Mouse (Mus musculus) heart, embryonic 14.5 days (tissue): Measurements from ENCODE around the gene Hist1h2ap. TPM values are rescaled to one million over a fixed set of nuclear protein-coding genes. Genes with fewer than 3 reads are reported as not detected.
"Not testable (repeated sequence)": the region's sequence is repeated elsewhere in the genome, so short reads cannot be mapped to it uniquely, and the experiment has no call there.

Experiments used
- ATAC-seq: fragments of 200-750 bp; cut with Nextera tagmentation; 2 replicates; pipeline ENCODE4 v1.8.0; 2017; ENCODE audit warnings: low read depth, moderate TSS enrichment; ENCODE audit not compliant: insufficient number of reproducible peaks, insufficient read depth, low FRiP score
- H3K27ac ChIP-seq, 2 experiments: fragments of 200-500 bp in 1 of 2; fragments of 300-500 bp in 1 of 2; sonication (generic) in 1 of 2; replicated peaks in 1 of 2; 2 replicates each; pipeline ENCODE4 v1.5.1; 2012 to 2014; ENCODE audit warnings: low read depth in 2 of 2, low read length in 2 of 2, control low read depth in 1 of 2, mild to moderate bottlenecking in 1 of 2, mixed read lengths in 1 of 2; ENCODE audit not compliant: control insufficient read depth in 1 of 2, insufficient read depth in 1 of 2
- H3K27me3 ChIP-seq: fragments of 300-500 bp; sonication (generic); 2 replicates; pipeline ENCODE4 v1.6.1; 2014; ENCODE audit warnings: mild to moderate bottlenecking, low read length, control low read depth; ENCODE audit not compliant: control insufficient read depth, insufficient read depth
- H3K36me3 ChIP-seq: fragments of 300-500 bp; sonication (generic); 2 replicates; pipeline ENCODE4 v1.6.1; 2014; ENCODE audit warnings: mild to moderate bottlenecking, control low read depth, low read length, mixed read lengths; ENCODE audit not compliant: control insufficient read depth, insufficient read depth
- H3K4me1 ChIP-seq, 2 experiments: fragments of 200-500 bp in 1 of 2; fragments of 300-500 bp in 1 of 2; sonication (generic) in 1 of 2; 2 replicates each; pipeline ENCODE4 v1.6.1; 2012 to 2014; ENCODE audit warnings: low read length in 2 of 2, control low read depth in 1 of 2, mixed read lengths in 1 of 2; ENCODE audit not compliant: control insufficient read depth in 2 of 2, insufficient read depth in 2 of 2
- H3K4me2 ChIP-seq: fragments of 300-500 bp; sonication (generic); 2 replicates; pipeline ENCODE4 v1.6.1; 2014; ENCODE audit warnings: mild to moderate bottlenecking, low read length
- H3K4me3 ChIP-seq, 2 experiments: fragments of 200-500 bp in 1 of 2; fragments of 300-500 bp in 1 of 2; sonication (generic) in 1 of 2; 2 replicates each; pipeline ENCODE4 v1.5.1; 2012 to 2014; ENCODE audit warnings: low read length in 2 of 2, mild to moderate bottlenecking in 2 of 2, control low read depth in 1 of 2, low read depth in 1 of 2, moderate library complexity in 1 of 2; ENCODE audit not compliant: control insufficient read depth in 1 of 2, insufficient read depth in 1 of 2
- H3K9ac ChIP-seq: fragments of 300-500 bp; sonication (generic); 2 replicates; pipeline ENCODE4 v1.6.1; 2014; ENCODE audit warnings: mild to moderate bottlenecking, low read length
- H3K9me3 ChIP-seq: fragments of 300-500 bp; sonication (generic); 2 replicates; pipeline ENCODE4 v1.6.1; 2016; ENCODE audit warnings: low read length, control low read depth; ENCODE audit not compliant: control insufficient read depth
- WGBS: fragments of 180-500 bp; shearing (Covaris S2); extraction: QIAGEN DNeasy Blood & Tissue Kit; methylation state at CpG from one replicate; pipeline ENCODE4 v1.1.7; 2014; 5-methylcytosine and 5-hydroxymethylcytosine counted together
- polyA plus RNA-seq: library from polyadenylated mRNA; unstranded; fragments of >200 nt; fragmentation: Nextera tagmentation; extraction: Ambion mirVana; gene quantifications from 2 replicates; pipeline ENCODE4 v1.2.1, GENCODE M21; 2014

The Hist1h2ap gene
- polyA plus RNA-seq, 1 experiment from 2014 or later: 1,577 TPM

DNA sequence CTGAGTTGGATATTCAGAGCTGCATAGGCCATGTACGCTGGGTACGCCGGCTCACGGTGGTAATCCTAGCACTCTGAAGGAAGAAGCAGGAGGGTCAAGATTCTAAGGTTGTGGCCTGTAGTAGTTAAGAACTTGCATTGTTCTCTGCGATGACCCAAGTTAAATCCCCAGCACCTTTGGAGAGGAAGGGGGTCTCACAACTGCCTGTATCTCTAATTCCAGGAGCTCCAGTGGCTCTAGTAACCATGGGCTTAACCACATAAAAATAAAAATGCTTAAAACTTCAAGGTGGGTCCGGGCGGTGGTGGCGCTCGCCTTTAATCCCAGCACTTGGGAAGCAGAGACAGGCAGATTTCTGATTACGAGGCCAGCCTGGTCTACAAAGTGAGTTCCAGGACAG, 3.0 kb downstream of the Hist1h2ap start:
- WGBS: 88% methylated on average over 10 of the region's 10 CpGs
- Histone ChIP-seq H3K4me2 (no peak overlapping the region), H3K27ac (no peak overlapping the region), H3K9me3 (no peaks in the 10 kb centered on the region), H3K27me3 (no peaks in the 10 kb centered on the region), H3K4me3 (no peak overlapping the region), H3K4me1 (no peaks in the 10 kb centered on the region), H3K9ac (no peak overlapping the region), H3K36me3 (no peaks in the 10 kb centered on the region)
- no peak for ATAC-seq

DNA sequence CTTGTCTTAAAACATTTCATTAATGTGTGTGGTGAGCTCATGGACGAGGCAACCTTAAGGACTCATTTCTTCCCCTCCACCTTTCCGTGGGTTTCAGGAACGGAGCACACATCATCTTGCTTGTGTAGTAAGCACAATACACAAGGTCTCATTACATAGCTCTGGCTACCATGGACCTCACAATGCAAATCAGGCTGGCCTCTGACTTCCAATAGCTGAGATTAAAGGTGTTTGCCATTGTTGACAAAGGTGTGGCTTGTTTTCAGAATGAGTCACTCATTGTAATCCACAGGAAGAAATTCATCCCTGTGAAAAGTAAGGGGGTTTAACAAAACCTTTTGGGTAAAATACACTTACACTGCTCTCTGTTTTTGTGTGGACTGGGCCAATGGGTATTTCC, 4.8 kb downstream of the Hist1h2ap start:
- H3K4me3 ChIP-seq: no peak overlapping the region
- no peak overlapping the region for H3K9ac ChIP-seq
- no peaks in the 10 kb centered on the region for H3K27me3 ChIP-seq
- H3K9me3 ChIP-seq: no peaks in the 10 kb centered on the region
- no peaks in the 10 kb centered on the region for H3K4me1 ChIP-seq
- no peak overlapping the region for H3K4me2 ChIP-seq
- no peak for ATAC-seq
- WGBS: 87% methylated on average over 3 of the region's 3 CpGs
- H3K27ac ChIP-seq: no peak overlapping the region
- no peaks in the 10 kb centered on the region for H3K36me3 ChIP-seq

DNA sequence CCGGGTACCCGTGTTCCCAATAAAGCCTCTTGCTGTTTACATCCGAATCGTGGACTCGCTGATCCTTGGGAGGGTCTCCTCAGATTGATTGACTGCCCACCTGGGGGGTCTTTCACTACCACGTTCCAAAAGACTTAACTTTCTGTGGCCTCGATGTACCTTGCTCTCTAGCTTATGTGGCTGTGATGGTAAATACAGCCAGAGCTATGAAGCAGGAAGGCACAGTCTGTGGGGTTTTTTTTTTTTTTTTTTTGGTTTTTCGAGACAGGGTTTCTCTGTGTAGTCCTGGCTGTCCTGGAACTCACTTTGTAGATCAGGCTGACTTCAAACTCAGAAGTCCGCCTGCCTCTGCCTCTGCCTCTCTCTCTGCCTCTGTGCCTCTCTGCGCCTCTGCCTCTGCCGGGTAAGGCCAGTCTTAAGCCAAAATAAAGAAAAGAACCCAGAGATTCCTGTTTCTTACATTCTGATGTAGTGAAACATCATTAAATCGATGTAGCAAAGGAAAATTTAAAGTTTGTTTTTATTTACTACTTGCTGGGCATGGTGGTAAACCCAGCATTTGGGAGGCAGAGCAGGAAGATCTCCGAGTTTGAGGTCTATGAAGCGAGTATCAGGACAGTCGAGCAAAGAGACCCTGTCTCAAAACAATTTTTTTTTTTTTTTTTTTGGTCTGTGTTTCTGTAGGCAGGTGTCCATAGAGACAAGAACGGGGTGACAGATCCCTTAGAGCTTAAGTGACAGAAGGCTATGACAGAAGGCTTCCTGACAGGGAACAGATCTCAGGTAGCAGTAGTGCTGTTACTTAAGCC, 13.0 kb downstream of the Hist1h2ap start:
- H3K9me3 ChIP-seq, H3K27me3 ChIP-seq, H3K4me3 ChIP-seq, ATAC-seq, H3K9ac ChIP-seq, H3K36me3 ChIP-seq, H3K4me1 ChIP-seq, H3K4me2 ChIP-seq, H3K27ac ChIP-seq: not testable (repeated sequence)
- WGBS: 68% methylated on average over 4 of the region's 16 CpGs

DNA sequence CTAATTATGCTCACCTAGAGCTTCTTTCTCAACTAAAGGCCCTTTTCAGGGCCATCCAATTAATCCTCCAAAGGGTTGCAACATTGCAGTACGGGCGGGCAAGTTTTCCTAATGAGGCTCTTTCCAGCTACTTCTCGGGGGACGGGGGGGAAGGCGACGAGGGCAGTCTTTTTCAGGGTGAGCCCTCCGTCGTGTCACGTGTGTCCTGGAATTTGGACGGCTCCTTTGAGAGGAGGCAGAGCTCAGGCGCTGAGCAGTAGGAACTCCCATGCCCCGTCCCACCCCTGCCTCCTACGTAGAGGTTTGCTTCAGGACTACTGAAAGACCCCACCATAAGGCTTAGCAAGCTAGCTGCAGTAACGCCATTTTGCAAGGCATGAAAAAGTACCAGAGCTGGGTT, 21.2 kb downstream of the Hist1h2ap start:
- peak overlapping the region in 1 of 2 experiments; percentile 23; a peak in 2 of 4 replicates for H3K4me3 ChIP-seq
- H3K9ac ChIP-seq: not testable (repeated sequence)
- peak; percentile 48; the same call in 1 of the 2 replicates for ATAC-seq

DNA sequence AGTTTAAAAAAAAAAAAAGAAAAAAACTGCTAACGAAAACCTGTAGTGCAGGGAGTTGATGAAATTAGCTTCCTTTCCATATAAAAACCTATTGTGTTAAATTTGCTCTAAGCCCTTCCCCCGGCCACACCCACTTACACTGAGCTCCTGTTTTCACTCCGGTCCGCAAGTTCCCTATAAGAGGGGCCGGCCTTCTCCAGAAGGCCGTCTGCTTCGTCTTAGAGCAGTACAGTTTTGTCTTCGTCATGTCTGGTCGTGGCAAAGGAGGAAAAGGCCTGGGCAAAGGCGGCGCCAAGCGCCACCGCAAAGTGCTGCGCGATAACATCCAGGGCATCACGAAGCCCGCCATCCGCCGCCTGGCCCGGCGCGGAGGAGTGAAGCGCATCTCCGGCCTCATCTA, 21.8 kb downstream of the Hist1h2ap start, which contains the start of gene Hist1h4m:
Gene Hist1h4m, plus strand, starts transcription at position 208 of the 400 bp plus-strand sequence.
- H3K27ac ChIP-seq, H3K36me3 ChIP-seq, H3K9ac ChIP-seq, H3K27me3 ChIP-seq, H3K9me3 ChIP-seq, H3K4me1 ChIP-seq: not testable (repeated sequence)
- 0 out of 2 replicates have a peak, but pooled peaks have one; percentile 55 for ATAC-seq
- Histone ChIP-seq H3K4me2 (peak within 1 kb of the TSS; percentile 47; the same call in 1 of the 2 replicates), H3K4me3 (peak within 1 kb of the TSS in 1 of 2 experiments; percentile 23; a peak in 2 of 4 replicates)
- no CpG with 5 or more reads among the region's 24 CpGs for WGBS

More for the DNA sequence above, 21.2 kb downstream of the Hist1h2ap start:
- not testable (repeated sequence) for H3K36me3 ChIP-seq, H3K27ac ChIP-seq, H3K4me1 ChIP-seq, H3K27me3 ChIP-seq, H3K9me3 ChIP-seq
- WGBS: under 1% methylated on average over 13 of the region's 14 CpGs
- peak overlapping the region; percentile 47; the same call in 1 of the 2 replicates for H3K4me2 ChIP-seq

DNA sequence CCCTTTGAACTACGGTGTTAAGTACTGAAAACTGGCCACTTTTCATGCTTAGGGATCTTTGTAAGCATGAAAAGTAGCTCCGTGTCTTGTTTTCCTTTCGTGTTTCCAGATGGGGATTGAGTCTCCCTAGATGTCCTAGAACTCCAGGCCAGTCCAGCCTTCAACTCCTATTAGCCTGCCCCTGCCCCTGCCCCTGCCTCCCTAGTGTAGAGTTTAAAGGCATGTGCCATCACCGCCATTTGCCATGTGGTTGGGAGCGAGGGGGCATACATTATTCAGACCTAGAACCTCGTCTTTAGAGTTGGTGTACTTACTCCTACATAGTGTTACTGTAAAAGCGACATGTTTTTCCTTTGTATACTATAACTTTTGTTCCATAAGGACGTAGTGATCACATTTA, 22.2 kb downstream of the Hist1h2ap start:
- no CpG with 5 or more reads among the region's 8 CpGs for WGBS
- ATAC-seq: peak; percentile 22; the same call in 1 of the 2 replicates
- not testable (repeated sequence) for H3K4me3 ChIP-seq, H3K36me3 ChIP-seq, H3K27ac ChIP-seq, H3K27me3 ChIP-seq, H3K4me1 ChIP-seq, H3K9ac ChIP-seq, H3K9me3 ChIP-seq, H3K4me2 ChIP-seq

DNA sequence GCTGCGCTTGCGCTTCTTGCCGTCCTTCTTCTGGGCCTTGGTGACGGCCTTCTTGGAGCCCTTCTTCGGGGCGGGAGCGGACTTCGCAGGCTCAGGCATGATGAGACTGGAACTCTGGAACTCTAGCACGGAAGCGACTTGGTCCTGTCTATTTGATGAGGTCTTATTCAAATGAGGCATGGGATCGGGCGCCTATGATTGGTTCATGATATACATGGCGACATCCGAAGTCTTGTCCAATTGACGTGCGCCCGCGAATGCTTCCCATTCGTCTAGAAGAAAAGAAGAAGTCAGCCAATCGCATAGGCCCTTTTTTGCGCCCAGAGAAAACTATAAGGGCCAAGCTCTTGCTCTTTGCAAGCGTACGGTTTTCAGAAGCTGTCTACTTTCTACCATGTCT, 23.2 kb downstream of the Hist1h2ap start, which contains the start of the genes Hist1h2bq and Hist1h2ao:
Gene Hist1h2bq, minus strand, starts transcription at position 125 of the 400 bp plus-strand sequence.
Gene Hist1h2ao, plus strand, starts transcription at position 393 of the 400 bp plus-strand sequence.
- not testable (repeated sequence) for H3K9ac ChIP-seq, H3K27me3 ChIP-seq, H3K4me3 ChIP-seq, H3K4me1 ChIP-seq, H3K9me3 ChIP-seq, H3K36me3 ChIP-seq, H3K4me2 ChIP-seq, H3K27ac ChIP-seq
- ATAC-seq: peak; percentile 96
- no CpG with 5 or more reads among the region's 23 CpGs for WGBS
